Mouse (Mus musculus) A20 (cell line): ENCODE results near the gene Mcpt9.
"Not testable (repeated sequence)": the region's sequence is repeated elsewhere in the genome, so short reads cannot be mapped to it uniquely, and the experiment has no call there.

Experiments used
- DNase-seq: peaks from one replicate; pipeline ENCODE4 v3.0.0-alpha.2; 2011; ENCODE audit warnings: low read depth, low spot score

Mcpt9 gene

DNA sequence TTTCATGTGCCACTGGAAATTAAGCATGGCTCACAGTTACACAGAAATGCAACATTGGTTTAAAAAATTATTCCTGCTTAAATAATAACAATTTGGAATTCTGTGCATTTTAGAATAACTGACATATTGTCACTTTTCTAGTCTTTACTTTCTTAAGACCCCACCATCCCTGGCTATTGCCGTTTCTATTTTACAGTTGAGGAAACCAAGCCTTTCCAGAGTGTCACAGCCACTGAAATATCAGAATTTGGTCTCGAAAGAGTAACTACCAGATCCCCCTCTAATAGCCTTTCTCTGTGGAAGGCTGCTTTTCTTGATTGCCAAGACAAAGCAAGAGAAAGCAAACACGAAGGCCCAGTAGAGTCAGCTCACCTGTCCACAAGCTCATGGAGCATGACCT is at the start of gene Mcpt9:
TSS of gene Mcpt9 (minus strand) at position 101 of the 400 bp plus-strand sequence.
- not testable (repeated sequence) for DNase-seq

DNA sequence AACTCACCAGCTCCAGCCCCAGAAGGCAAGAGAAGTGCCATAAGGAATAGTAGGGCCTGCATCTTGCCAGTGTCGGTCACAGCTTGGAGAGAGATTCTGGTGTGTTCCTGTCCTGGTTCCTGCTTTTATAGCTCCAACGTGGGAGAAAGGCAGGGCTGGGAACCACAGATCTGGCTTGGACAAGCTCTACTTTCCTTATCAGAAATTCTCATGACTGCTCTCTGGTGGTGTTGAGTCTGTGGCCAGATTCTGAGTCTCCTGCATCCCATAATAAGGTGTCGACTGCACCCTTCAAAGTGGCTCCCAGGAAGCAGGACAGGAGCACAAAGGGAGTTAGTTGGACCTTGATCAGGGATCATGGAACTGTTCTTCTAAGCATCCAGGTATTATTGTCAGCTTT is 31.9 kb upstream of the Mcpt9 start, which contains the start of gene Mcpt4:
TSS of gene Mcpt4 (minus strand) at position 101 of the 400 bp plus-strand sequence.
- not testable (repeated sequence) for DNase-seq

DNA sequence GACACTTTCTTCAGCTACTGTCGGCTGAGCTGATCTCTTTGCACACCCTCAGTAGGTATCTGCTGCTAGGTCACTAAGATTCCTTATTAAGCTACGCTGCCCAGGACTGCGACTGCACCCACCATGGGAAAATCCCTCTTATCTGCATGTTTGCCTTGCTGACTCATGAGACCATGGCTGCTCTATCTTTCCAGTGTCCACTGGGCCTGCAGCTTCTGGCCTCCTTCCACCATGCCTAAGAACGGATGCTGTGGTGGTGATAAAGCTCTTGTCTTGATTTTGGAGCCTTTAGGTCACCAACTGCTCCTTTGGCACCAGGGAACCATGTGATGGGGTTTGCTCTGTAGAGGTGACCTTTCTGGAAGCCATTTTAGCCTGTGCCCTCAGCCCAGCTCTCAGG is 27.4 kb upstream of the Mcpt9 start:
- no peak for DNase-seq

DNA sequence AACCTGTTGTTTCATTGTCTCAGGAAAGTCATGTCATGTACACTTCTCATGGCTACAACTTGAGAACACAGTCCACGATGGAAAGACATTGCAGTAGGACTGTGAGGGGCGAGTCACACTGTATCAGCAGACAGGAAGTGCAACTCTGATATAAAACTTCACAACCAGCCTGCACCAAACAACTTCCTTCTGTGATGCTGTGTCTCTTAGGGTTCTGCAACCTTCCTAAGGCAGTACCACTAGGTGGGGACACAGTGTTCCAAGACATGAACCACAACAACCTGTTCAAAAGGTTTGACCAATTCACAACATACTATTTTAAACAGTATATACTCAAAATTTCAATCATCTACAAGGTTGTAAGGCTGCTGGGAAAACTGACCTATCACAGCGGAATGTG is 25.1 kb upstream of the Mcpt9 start:
- DNase-seq = no peak

DNA sequence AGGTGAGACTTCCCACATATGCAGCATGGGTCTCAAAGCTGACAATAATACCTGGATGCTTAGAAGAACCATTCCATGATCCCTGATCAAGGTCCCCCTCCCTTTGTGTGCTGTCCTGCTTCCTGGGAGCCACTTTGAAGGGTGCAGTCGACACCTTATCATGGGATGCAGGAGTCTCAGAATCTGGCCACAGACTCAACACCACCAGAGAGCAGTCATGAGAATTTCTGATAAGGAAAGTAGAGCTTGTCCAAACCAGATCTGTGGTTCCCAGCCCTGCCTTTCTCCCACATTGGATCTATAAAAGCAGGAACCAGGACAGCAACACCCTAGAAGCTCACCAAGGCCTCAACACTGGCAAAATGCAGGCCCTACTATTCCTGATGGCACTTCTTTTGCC is 11.5 kb upstream of the Mcpt9 start, which contains the start of gene Mcpt2:
TSS of gene Mcpt2 (plus strand) at position 250 of the 400 bp plus-strand sequence.
- DNase-seq = not testable (repeated sequence)

DNA sequence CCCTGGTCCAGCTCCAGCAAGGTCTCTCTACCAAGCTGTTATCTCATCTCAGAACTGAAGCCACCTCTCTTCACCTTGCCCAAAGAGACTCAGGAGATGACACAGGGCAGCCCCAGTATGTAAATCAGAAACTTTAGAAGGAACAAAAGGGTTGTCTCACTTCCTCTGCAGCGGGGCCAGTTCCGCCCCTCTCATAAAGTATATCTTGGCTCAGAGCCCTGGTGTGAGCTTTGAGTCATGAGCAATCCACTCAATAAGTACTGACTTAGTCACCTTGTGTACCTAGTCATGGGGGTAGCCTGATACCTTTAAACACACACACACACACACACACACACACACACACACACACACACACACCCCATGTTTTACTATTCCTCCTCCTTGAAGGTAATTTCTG is 4.1 kb upstream of the Mcpt9 start:
- peak; percentile 71 for DNase-seq

DNA sequence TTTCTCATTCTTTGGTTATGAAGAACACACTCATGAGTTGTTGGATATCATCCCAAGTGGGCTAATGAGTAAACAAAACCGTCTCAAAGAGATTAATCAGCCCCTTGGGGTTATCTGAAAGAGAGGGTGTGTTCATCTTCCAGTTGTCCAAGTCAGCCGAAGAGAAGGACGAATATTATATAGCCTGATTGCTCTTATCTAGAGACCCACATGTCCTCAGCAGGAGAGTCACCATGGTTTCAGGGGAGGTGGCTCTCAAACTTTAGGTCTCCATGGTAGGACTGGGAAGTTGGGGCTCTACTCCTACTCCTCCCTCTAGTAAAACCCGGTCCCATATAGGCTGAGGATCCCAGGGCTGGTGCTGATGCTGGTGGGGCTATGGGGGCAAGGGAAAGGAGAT is 9.0 kb downstream of the Mcpt9 start:
- not testable (repeated sequence) for DNase-seq

DNA sequence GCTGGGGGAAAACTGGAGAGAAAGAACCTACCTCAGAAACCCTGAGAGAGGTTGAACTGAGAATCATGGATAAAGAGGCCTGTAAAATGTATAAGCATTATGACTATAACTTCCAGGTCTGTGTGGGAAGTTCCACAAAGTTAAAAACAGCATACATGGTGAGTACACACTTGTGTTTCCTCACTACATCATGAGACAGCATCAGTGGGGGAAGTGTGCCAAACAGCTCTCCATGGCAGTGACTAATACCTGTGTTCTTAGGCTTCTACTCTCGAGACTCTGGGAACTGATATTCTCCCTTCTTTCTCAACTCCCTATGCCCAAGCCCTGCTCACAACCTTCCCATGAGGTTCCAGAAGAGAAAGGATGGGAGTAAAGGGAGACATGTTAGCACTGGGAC is 10.8 kb downstream of the Mcpt9 start:
- DNase-seq = no peak

DNA sequence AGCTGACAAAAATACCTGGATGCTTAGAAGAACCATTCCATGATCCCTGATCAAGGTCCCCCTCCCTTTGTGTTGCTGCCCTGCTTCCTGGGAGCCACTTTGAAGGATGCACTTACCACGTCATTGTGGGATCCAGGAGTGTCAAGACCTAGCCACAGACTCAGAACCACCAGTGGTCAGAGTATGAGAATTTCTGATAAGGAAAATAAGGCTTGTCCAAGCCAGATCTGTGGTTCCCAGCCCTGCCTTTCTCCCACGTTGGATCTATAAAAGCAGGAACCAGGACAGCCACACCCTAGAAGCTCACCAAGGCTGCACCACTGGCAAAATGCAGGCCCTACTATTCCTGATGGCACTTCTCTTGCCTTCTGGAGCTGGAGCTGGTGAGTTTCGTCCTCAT is 12.6 kb downstream of the Mcpt9 start, which contains the start of gene Mcpt1:
TSS of gene Mcpt1 (plus strand) at position 301 of the 400 bp plus-strand sequence.
- not testable (repeated sequence) for DNase-seq

DNA sequence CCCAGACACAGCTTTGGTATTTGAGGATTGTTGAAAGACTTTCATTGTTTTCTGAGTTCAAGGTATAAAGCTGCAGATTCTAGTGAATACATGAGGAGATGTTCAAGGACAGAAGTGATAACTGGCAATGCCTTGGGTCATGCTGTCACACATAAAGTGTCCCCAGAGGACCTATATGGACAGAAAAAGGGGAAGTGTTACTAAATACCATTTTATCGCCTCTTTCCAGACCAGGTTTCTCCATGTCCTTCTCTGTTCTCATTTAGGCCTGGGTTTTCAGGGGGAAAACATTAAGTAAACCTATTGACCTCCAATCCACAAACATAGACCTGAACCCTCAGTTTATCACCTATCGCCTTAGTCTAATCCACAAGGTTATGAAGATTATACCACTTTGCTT is 16.4 kb downstream of the Mcpt9 start:
- DNase-seq = no peak

DNA sequence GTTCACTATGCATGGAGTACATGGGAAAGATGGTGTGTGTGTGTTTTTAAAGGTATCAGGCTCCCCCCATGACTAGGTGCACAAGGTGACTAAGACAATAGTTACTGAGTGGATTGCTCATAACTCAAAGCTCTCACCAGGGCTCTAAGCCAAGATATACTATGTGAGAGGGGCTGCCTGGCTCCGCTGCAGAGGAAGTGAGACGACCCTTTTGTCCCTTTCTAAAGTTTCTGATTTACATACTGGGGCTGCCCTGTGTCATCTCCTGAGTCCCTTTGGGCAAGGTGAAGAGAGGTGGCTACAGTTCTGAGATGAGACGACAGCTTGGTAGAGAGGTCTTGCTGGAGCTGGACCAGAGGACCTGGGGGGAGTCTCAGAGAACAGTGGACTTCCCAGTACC is 17.1 kb downstream of the Mcpt9 start:
- DNase-seq = no peak

DNA sequence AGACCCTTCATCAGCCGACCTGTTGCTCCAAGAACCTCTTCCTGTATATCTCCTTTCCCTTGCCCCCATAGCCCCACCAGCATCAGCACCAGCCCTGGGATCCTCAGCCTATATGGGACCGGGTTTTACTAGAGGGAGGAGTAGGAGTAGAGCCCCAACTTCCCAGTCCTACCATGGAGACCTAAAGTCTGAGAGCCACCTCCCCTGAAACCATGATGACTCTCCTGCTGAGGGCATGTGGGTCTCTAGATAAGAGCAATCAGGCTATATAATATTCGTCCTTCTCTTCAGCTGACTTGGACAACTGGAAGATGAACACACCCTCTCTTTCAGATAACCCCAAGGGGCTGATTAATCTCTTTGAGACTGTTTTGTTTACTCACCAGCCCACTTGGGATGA is 42.8 kb downstream of the Mcpt9 start:
- DNase-seq = not testable (repeated sequence)
